Mouse (Mus musculus): ENCODE data around the gene Hoxd10.

DNA sequence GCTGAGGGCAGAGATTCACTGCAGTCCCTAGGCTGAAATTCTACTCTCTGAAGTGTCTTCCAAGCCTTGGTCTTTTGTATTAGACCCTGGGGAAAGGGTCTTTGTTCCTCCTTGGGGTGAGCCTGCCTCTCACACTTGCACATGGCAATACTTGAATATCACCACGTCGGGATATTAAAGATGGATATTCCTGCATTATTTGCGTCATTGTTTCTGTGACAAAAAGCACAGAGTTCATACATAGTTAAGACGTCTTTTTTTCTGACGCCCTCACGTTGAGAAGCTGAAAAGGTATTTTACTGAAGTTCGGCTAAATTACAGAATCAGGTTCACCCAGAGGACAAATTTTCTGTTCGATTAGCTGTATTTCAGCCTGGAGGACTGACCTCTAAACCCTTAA lies 38.6 kb downstream of the Hoxd10 start:
- TF ChIP-seq POLR2A (IDR thresholded peaks at IDR 0.05; ENCODE audit: borderline replicate concordance, insufficient read depth, low read length) (no peak), CTCF (IDR thresholded peaks at IDR 0.05; ENCODE audit: borderline replicate concordance, insufficient read depth, low read depth, low read length) (no peak)

All from cerebellum, adult 2 months (tissue).